ENCODE assay signal across 8 mouse cellular contexts in genomic region chr3:149444854-149445577, GRCm38 (mm10).
DNase-seq lines count a peak whose midpoint lies in the region; ATAC-seq lines count a peak whose summit lies in the region.

No protein-coding gene starts in this region.

- DNase-seq in right cerebral cortex, adult 2 months (ENCODE audit: low spot score in 2 of 2): peak; percentile 42 to 45
- DNase-seq in right cerebral cortex, postnatal 4 days: no peak
- DNase-seq in left cerebral cortex, postnatal 25 days (ENCODE audit: low spot score in 2 of 2): peak; percentile 55 to 73
- DNase-seq in splenic B cell, adult 2 months (ENCODE audit: low read depth, low spot score): peak; percentile 67
- no peak for DNase-seq in testis, postnatal 10 days (ENCODE audit: low spot score)

- ATAC-seq in embryonic facial prominence, embryonic 15.5 days (ENCODE audit: insufficient number of reproducible peaks, low FRiP score, low TSS enrichment, low read depth): no peak
- peak; percentile 85 for ATAC-seq in hindbrain, embryonic 12.5 days (ENCODE audit: low FRiP score)

- intact Hi-C loops in left cerebral cortex, postnatal 25 days (cut with DNase I): loop anchor here (2.0 to 10.0 kb wide), 3 partner anchors 213 to 600 kb away; no protein-coding TSS in a partner anchor

- H3K4me1 ChIP-seq in embryonic facial prominence, embryonic 15.5 days: peaks cover 2% of the 10 kb centered on the region
- peaks cover 4% of the 10 kb centered on the region; the same call in 1 of the 2 replicates for H3K4me1 ChIP-seq in hindbrain, embryonic 12.5 days
- no peaks in the 10 kb centered on the region for H3K4me1 ChIP-seq in megakaryocyte, embryonic 14.5 days

- H3K36me3 ChIP-seq in embryonic facial prominence, embryonic 15.5 days: no peaks in the 10 kb centered on the region
- no peaks in the 10 kb centered on the region for H3K36me3 ChIP-seq in hindbrain, embryonic 12.5 days
- no peaks in the 10 kb centered on the region for H3K36me3 ChIP-seq in megakaryocyte, embryonic 14.5 days (replicated peaks; ENCODE audit: low read length)
- H3K36me3 ChIP-seq in splenic B cell, adult 2 months (ENCODE audit: control insufficient read depth, insufficient read depth, low read length, poor library complexity, severe bottlenecking): no peaks in the 10 kb centered on the region

- no peak overlapping the region for H3K27ac ChIP-seq in embryonic facial prominence, embryonic 15.5 days (replicated peaks)
- H3K27ac ChIP-seq in hindbrain, embryonic 12.5 days: no peak overlapping the region

- no peaks in the 10 kb centered on the region for H3K9me3 ChIP-seq in embryonic facial prominence, embryonic 15.5 days (replicated peaks)
- no peaks in the 10 kb centered on the region for H3K9me3 ChIP-seq in hindbrain, embryonic 12.5 days (replicated peaks)
- no peaks in the 10 kb centered on the region for H3K9me3 ChIP-seq in megakaryocyte, embryonic 14.5 days

- peak overlapping the region; percentile 41 for H3K4me3 ChIP-seq in embryonic facial prominence, embryonic 15.5 days (replicated peaks)
- peak overlapping the region; percentile 31 for H3K4me3 ChIP-seq in hindbrain, embryonic 12.5 days
- peak overlapping the region; percentile 56 for H3K4me3 ChIP-seq in megakaryocyte, embryonic 14.5 days (replicated peaks)

- H3K9ac ChIP-seq in embryonic facial prominence, embryonic 15.5 days: no peak overlapping the region
- peak overlapping the region; percentile 55 for H3K9ac ChIP-seq in hindbrain, embryonic 12.5 days

- peak overlapping the region; percentile 48 for H3K4me2 ChIP-seq in embryonic facial prominence, embryonic 15.5 days (replicated peaks)
- peak overlapping the region; percentile 54 for H3K4me2 ChIP-seq in hindbrain, embryonic 12.5 days (replicated peaks)

- H3K27me3 ChIP-seq in embryonic facial prominence, embryonic 15.5 days: no peaks in the 10 kb centered on the region; the same call in none of the 2 replicates
- H3K27me3 ChIP-seq in hindbrain, embryonic 12.5 days: peaks cover 4% of the 10 kb centered on the region; the same call in 1 of the 2 replicates
- H3K27me3 ChIP-seq in megakaryocyte, embryonic 14.5 days (replicated peaks): no peaks in the 10 kb centered on the region
- no peaks in the 10 kb centered on the region for H3K27me3 ChIP-seq in splenic B cell, adult 2 months (ENCODE audit: control insufficient read depth, insufficient read depth, low read length, poor library complexity, severe bottlenecking)

- 10% methylated on average over 15 of the region's 15 CpGs for WGBS in embryonic facial prominence, embryonic 15.5 days
- 13% methylated on average over 15 of the region's 15 CpGs for WGBS in hindbrain, embryonic 12.5 days

Comparison
In these comparisons a context has a peak if more than half of its experiments do, and no peak if none do; other contexts are left out.
1. DNase-seq: peak in right cerebral cortex, adult 2 months (2 of 2), left cerebral cortex, postnatal 25 days (2 of 2) and splenic B cell, adult 2 months (single experiment); none in right cerebral cortex, postnatal 4 days (single experiment) and testis, postnatal 10 days (single experiment).
2. Peak in every context shown above with its lines, with median percentiles within 50 percentile points of each other: H3K4me3 ChIP-seq.